Mouse (Mus musculus) E14TG2a.4 (cell line): Measurements from ENCODE around the gene Lpp.

ENCODE experiments used
- CTCF ChIP-seq: conservative IDR thresholded peaks from 2 replicates; pipeline ENCODE4 v1.5.1; 2014; ENCODE audit warnings: low read length
- NANOG ChIP-seq: IDR thresholded peaks from 2 replicates; pipeline ENCODE4 v1.6.1; 2014; ENCODE audit warnings: borderline replicate concordance, low read length, mixed read lengths
- POU5F1 ChIP-seq: IDR thresholded peaks from 2 replicates; pipeline ENCODE4 v1.6.1; 2014; ENCODE audit warnings: low read length, borderline replicate concordance

- TF ChIP-seq CTCF (no peak), NANOG (no peak), POU5F1 (no peak)
These were observed 103.3 kb downstream of the Lpp start for GRCm38 (mm10) chr16:24496635-24497034.
